Mouse (Mus musculus) thymus, postnatal 25 days (tissue): Measurements from ENCODE around the gene Ephb1.

ENCODE experiments used
- DNase-seq: peaks from one replicate; pipeline ENCODE4 v3.0.0; 2022

The Ephb1 gene

GRCm38 (mm10) chr9:102354561-102354973, at the start of gene Ephb1:
Ephb1 (minus strand) TSS chr9:102354693.
- DNase-seq = peak; percentile 42

GRCm38 (mm10) chr9:102403086-102404021, 48.9 kb upstream of the Ephb1 start:
- peak; percentile 14 for DNase-seq

- no peak for DNase-seq
These were observed 48.2 kb upstream of the Ephb1 start for GRCm38 (mm10) chr9:102402671-102403070.

GRCm38 (mm10) chr9:102388266-102388665, 33.8 kb upstream of the Ephb1 start:
- no peak for DNase-seq

- no peak for DNase-seq
These were observed 32.3 kb upstream of the Ephb1 start for GRCm38 (mm10) chr9:102386816-102387215.

- DNase-seq = no peak
These were observed 25.7 kb upstream of the Ephb1 start for GRCm38 (mm10) chr9:102380235-102380634.

GRCm38 (mm10) chr9:102374661-102375060, 20.2 kb upstream of the Ephb1 start:
- DNase-seq = no peak

- no peak for DNase-seq
These were observed 19.4 kb upstream of the Ephb1 start for GRCm38 (mm10) chr9:102373886-102374285.

- no peak for DNase-seq
These were observed 17.4 kb upstream of the Ephb1 start for GRCm38 (mm10) chr9:102371936-102372335.

GRCm38 (mm10) chr9:102371036-102371770, 16.7 kb upstream of the Ephb1 start:
- DNase-seq = no peak

- DNase-seq = no peak
These were observed 15.6 kb upstream of the Ephb1 start for GRCm38 (mm10) chr9:102370141-102370540.

- no peak for DNase-seq
These were observed 14.6 kb upstream of the Ephb1 start for GRCm38 (mm10) chr9:102369141-102369540.

GRCm38 (mm10) chr9:102367796-102368195, 13.3 kb upstream of the Ephb1 start:
- no peak for DNase-seq

GRCm38 (mm10) chr9:102365536-102365935, 11.0 kb upstream of the Ephb1 start:
- DNase-seq = no peak

GRCm38 (mm10) chr9:102359311-102359710, 4.8 kb upstream of the Ephb1 start:
- DNase-seq = no peak

- no peak for DNase-seq
These were observed 4.2 kb upstream of the Ephb1 start for GRCm38 (mm10) chr9:102358711-102359110.

GRCm38 (mm10) chr9:102358011-102358410, 3.5 kb upstream of the Ephb1 start:
- no peak for DNase-seq

- no peak for DNase-seq
These were observed 2.0 kb upstream of the Ephb1 start for GRCm38 (mm10) chr9:102356516-102356915.

GRCm38 (mm10) chr9:102355726-102356125, 1.2 kb upstream of the Ephb1 start:
- no peak for DNase-seq

- DNase-seq = no peak
These were observed 629 bp downstream of the Ephb1 start for GRCm38 (mm10) chr9:102353636-102354491.

- no peak for DNase-seq
These were observed 1.3 kb downstream of the Ephb1 start for GRCm38 (mm10) chr9:102353056-102353635.
